Mouse (Mus musculus): ENCODE measurements at regions not wholly inside any gene's neighbourhood (a gene's known extent, or its start where the extent isn't known, plus 50 kb on each side); places are given as distances from the start of the nearest gene placed in this dataset.

DNA sequence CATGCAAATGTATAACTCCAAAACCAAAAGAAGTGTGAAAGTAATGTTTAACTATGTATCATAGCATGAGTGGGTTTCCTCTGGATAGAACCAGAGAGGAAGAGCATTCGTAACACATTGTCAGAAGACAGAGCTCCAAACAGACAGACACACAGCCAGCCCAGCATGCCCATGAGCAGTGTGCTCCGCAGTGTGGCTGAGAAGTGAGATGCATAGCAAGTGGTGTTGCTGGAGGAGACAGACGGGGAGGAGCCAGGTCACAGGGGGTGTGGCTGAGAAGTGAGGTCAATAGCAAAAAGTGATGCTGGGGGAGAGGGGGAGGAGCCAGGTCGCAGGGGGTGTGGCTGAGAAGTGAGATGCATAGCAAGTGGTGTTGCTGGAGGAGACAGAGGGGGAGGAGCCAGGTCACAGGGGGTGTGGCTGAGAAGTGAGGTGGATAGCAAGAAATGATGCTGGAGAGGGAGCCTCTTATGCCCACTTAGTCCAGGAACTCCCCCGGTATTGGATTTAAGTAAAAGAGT is 240.0 kb downstream of the Atp23 start:
- Histone ChIP-seq H3K9me3 (no peaks in the 10 kb centered on the region), H3K27ac (no peak overlapping the region), H3K4me3 (no peak overlapping the region), H3K4me1 (no peaks in the 10 kb centered on the region), H3K36me3 (no peaks in the 10 kb centered on the region), H3K27me3 (ENCODE audit: insufficient read depth, poor library complexity, severe bottlenecking) (no peaks in the 10 kb centered on the region)
- DNase-seq (ENCODE audit: low spot score): no peak
- 55% methylated on average over 5 of the region's 5 CpGs for WGBS

- 83% methylated on average over 9 of the region's 9 CpGs for WGBS
- no peaks in the 10 kb centered on the region for H3K4me1 ChIP-seq
- no peaks in the 10 kb centered on the region for H3K27me3 ChIP-seq (ENCODE audit: insufficient read depth, poor library complexity, severe bottlenecking)
- DNase-seq (ENCODE audit: low spot score): no peak
- no peaks in the 10 kb centered on the region for H3K9me3 ChIP-seq
- no peak overlapping the region for H3K4me3 ChIP-seq
- no peaks in the 10 kb centered on the region for H3K36me3 ChIP-seq
- no peak overlapping the region for H3K27ac ChIP-seq
These were observed 241.1 kb downstream of the Atp23 start for GRCm38 (mm10) chr10:126660024-126660423.

GRCm38 (mm10) chr10:126652693-126653092 is 248.5 kb downstream of the Atp23 start:
- H3K36me3 ChIP-seq: no peaks in the 10 kb centered on the region
- no peaks in the 10 kb centered on the region for H3K9me3 ChIP-seq
- H3K4me1 ChIP-seq: no peaks in the 10 kb centered on the region
- no peak overlapping the region for H3K4me3 ChIP-seq
- H3K27me3 ChIP-seq (ENCODE audit: insufficient read depth, poor library complexity, severe bottlenecking): no peaks in the 10 kb centered on the region
- 91% methylated on average over 3 of the region's 3 CpGs for WGBS
- H3K27ac ChIP-seq: no peak overlapping the region
- DNase-seq (ENCODE audit: low spot score): no peak

DNA sequence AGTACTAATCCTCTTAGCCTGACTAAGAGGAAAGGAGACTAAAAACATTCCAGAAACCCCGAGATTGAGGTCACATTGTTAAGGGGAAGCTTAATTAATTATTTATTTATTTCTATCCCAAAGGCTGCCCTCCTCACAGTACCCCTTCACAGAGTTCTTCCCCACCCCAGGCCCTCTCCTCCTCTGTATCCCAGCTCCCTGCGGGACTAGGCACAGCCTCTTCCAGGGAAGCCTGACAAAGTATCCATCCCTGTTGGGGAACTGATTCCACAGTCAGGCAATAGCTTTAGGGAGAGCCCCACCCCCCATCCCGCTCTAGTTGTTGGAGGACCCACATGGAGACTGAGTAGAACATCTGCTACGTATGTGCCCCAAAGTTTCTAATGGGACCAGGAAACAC is 254.6 kb downstream of the Atp23 start:
- no peaks in the 10 kb centered on the region for H3K27me3 ChIP-seq (ENCODE audit: insufficient read depth, poor library complexity, severe bottlenecking)
- no peaks in the 10 kb centered on the region for H3K9me3 ChIP-seq
- no peak overlapping the region for H3K27ac ChIP-seq
- no peaks in the 10 kb centered on the region for H3K36me3 ChIP-seq
- peaks cover 5% of the 10 kb centered on the region for H3K4me1 ChIP-seq
- DNase-seq (ENCODE audit: low spot score): no peak
- no peak overlapping the region for H3K4me3 ChIP-seq
- 46% methylated on average over 4 of the region's 4 CpGs for WGBS

GRCm38 (mm10) chr10:126641792-126642289 is 259.3 kb downstream of the Atp23 start:
- Histone ChIP-seq H3K9me3 (no peaks in the 10 kb centered on the region), H3K27ac (no peak overlapping the region), H3K36me3 (no peaks in the 10 kb centered on the region), H3K4me1 (peaks cover 9% of the 10 kb centered on the region), H3K4me3 (peak overlapping the region; percentile 29; the same call in 1 of the 2 replicates), H3K27me3 (ENCODE audit: insufficient read depth, poor library complexity, severe bottlenecking) (no peaks in the 10 kb centered on the region)
- DNase-seq (ENCODE audit: low spot score): no peak
- 14% methylated on average over 9 of the region's 9 CpGs for WGBS

DNA sequence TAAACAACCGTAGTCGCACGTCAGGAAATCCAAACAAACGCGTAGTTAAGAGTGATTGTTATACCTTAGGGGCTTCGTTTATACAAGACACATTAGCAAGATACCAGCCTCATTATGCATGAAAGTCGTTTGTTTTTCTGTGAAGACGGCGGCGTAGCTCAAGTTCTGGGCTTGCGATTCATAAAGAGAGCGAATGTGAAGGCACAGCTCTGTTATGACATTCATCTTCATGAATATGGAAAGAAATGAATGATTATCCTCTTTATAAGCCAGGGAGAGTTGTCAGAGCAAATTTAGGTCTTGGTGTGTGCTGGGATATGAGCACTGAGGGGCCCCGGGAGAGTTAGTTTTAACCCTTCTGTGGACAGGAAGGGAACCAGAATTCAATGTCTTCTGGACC is 266.4 kb downstream of the Atp23 start:
- WGBS: 61% methylated on average over 13 of the region's 13 CpGs
- Histone ChIP-seq H3K4me3 (no peak overlapping the region), H3K27ac (no peak overlapping the region), H3K4me1 (no peaks in the 10 kb centered on the region), H3K9me3 (no peaks in the 10 kb centered on the region), H3K36me3 (no peaks in the 10 kb centered on the region), H3K27me3 (ENCODE audit: insufficient read depth, poor library complexity, severe bottlenecking) (no peaks in the 10 kb centered on the region)
- DNase-seq (ENCODE audit: low spot score): no peak

GRCm38 (mm10) chr10:126628057-126628456 is 273.1 kb downstream of the Atp23 start:
- Histone ChIP-seq H3K4me1 (no peaks in the 10 kb centered on the region), H3K9me3 (no peaks in the 10 kb centered on the region), H3K27ac (no peak overlapping the region), H3K27me3 (ENCODE audit: insufficient read depth, poor library complexity, severe bottlenecking) (no peaks in the 10 kb centered on the region), H3K36me3 (no peaks in the 10 kb centered on the region), H3K4me3 (no peak overlapping the region)
- WGBS: 26% methylated on average over 4 of the region's 4 CpGs
- no peak for DNase-seq (ENCODE audit: low spot score)

GRCm38 (mm10) chr10:126625466-126625865 is 275.7 kb downstream of the Atp23 start:
- no peak overlapping the region for H3K27ac ChIP-seq
- no peak overlapping the region for H3K4me3 ChIP-seq
- WGBS: 54% methylated on average over 7 of the region's 7 CpGs
- no peaks in the 10 kb centered on the region for H3K4me1 ChIP-seq
- H3K27me3 ChIP-seq (ENCODE audit: insufficient read depth, poor library complexity, severe bottlenecking): no peaks in the 10 kb centered on the region
- DNase-seq (ENCODE audit: low spot score): no peak
- no peaks in the 10 kb centered on the region for H3K36me3 ChIP-seq
- H3K9me3 ChIP-seq: no peaks in the 10 kb centered on the region

DNA sequence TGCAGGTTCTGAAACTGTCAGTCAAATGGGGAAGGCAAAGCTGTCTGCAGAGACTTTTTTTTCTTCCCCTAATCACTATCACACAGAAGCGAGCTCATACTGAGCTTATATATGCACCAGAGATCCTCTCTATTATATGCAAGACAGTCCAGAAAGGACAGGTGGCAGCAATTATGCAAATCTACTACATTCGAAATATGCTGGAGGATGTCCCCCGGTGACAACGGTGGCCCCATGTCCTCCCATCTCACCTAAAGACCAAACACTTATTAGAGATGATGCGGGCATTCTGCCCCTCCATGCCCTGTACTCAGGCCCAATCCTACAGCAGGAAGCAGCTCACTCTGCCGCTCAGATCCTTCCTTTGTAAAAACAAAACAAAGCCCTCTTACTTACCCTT is 280.4 kb downstream of the Atp23 start:
- Histone ChIP-seq H3K9me3 (no peaks in the 10 kb centered on the region), H3K4me3 (no peak overlapping the region), H3K27me3 (ENCODE audit: insufficient read depth, poor library complexity, severe bottlenecking) (no peaks in the 10 kb centered on the region), H3K36me3 (no peaks in the 10 kb centered on the region), H3K4me1 (no peaks in the 10 kb centered on the region), H3K27ac (no peak overlapping the region)
- 74% methylated on average over 6 of the region's 6 CpGs for WGBS
- no peak for DNase-seq (ENCODE audit: low spot score)

GRCm38 (mm10) chr10:126619970-126620369 is 281.2 kb downstream of the Atp23 start:
- Histone ChIP-seq H3K9me3 (no peaks in the 10 kb centered on the region), H3K36me3 (no peaks in the 10 kb centered on the region), H3K4me1 (no peaks in the 10 kb centered on the region), H3K4me3 (no peak overlapping the region), H3K27me3 (ENCODE audit: insufficient read depth, poor library complexity, severe bottlenecking) (no peaks in the 10 kb centered on the region), H3K27ac (no peak overlapping the region)
- DNase-seq (ENCODE audit: low spot score): no peak
- 43% methylated on average over 10 of the region's 10 CpGs for WGBS

- Histone ChIP-seq H3K4me3 (no peak overlapping the region), H3K4me1 (no peaks in the 10 kb centered on the region), H3K27me3 (ENCODE audit: insufficient read depth, poor library complexity, severe bottlenecking) (no peaks in the 10 kb centered on the region), H3K36me3 (no peaks in the 10 kb centered on the region), H3K27ac (no peak overlapping the region), H3K9me3 (0 out of 2 replicates have a peak, but pooled peaks cover 3% of the 10 kb centered on the region)
- WGBS: 64% methylated on average over 4 of the region's 4 CpGs
- DNase-seq (ENCODE audit: low spot score): no peak
These were observed 288.9 kb downstream of the Atp23 start for GRCm38 (mm10) chr10:126612226-126612625.

DNA sequence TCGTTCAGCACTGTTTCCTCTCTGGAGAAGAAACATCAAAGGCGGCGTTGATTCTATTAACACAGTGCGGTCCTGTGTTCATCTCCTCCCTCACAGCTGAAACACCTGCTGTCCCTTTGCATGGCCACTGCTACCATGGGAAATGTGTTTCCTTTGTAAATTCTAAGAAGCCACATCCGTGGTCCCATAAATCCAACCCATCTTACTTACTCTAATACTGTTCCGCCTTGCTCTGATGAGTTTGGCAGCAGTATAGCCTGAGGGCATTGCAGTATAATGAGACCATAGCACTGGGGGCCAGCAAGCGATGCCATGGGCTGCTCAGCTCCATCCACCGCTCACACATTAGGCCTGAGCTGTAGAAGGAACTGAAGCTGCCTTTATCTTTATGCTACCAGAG is 290.6 kb downstream of the Atp23 start:
- Histone ChIP-seq H3K4me3 (no peak overlapping the region), H3K27me3 (ENCODE audit: insufficient read depth, poor library complexity, severe bottlenecking) (no peaks in the 10 kb centered on the region), H3K36me3 (no peaks in the 10 kb centered on the region), H3K9me3 (0 out of 2 replicates have a peak, but pooled peaks cover 3% of the 10 kb centered on the region), H3K4me1 (no peaks in the 10 kb centered on the region), H3K27ac (no peak overlapping the region)
- no peak for DNase-seq (ENCODE audit: low spot score)
- WGBS: 85% methylated on average over 8 of the region's 8 CpGs

GRCm38 (mm10) chr10:126599686-126600085 is 301.5 kb downstream of the Atp23 start:
- WGBS: 81% methylated on average over 2 of the region's 2 CpGs
- H3K4me1 ChIP-seq: no peaks in the 10 kb centered on the region
- no peak overlapping the region for H3K4me3 ChIP-seq
- no peak for DNase-seq (ENCODE audit: low spot score)
- no peaks in the 10 kb centered on the region for H3K9me3 ChIP-seq
- no peak overlapping the region for H3K27ac ChIP-seq
- H3K36me3 ChIP-seq: no peaks in the 10 kb centered on the region
- H3K27me3 ChIP-seq (ENCODE audit: insufficient read depth, poor library complexity, severe bottlenecking): no peaks in the 10 kb centered on the region

- no peak for DNase-seq (ENCODE audit: low spot score)
- no peaks in the 10 kb centered on the region for H3K36me3 ChIP-seq
- no peaks in the 10 kb centered on the region for H3K27me3 ChIP-seq (ENCODE audit: insufficient read depth, poor library complexity, severe bottlenecking)
- no peaks in the 10 kb centered on the region for H3K4me1 ChIP-seq
- H3K27ac ChIP-seq: no peak overlapping the region
- 89% methylated on average over 8 of the region's 8 CpGs for WGBS
- no peaks in the 10 kb centered on the region for H3K9me3 ChIP-seq
- H3K4me3 ChIP-seq: no peak overlapping the region
These were observed 333.0 kb downstream of the Atp23 start for GRCm38 (mm10) chr10:126568155-126568554.

Measured in heart, embryonic 10.5 days (tissue).